Mouse (Mus musculus) lung, embryonic 15.5 days (tissue): ENCODE measurements at regions not wholly inside any gene's neighbourhood (a gene's known extent, or its start where the extent isn't known, plus 50 kb on each side); places are given as distances from the start of the nearest gene placed in this dataset.

Experiments
- ATAC-seq: fragments of 200-750 bp; cut with Nextera tagmentation; 2 replicates; pipeline ENCODE4 v1.8.0; 2017; ENCODE audit warnings: moderate number of reproducible peaks, borderline replicate concordance; ENCODE audit not compliant: low FRiP score, low TSS enrichment; ENCODE audit errors: extremely low read depth
- H3K27ac ChIP-seq: fragments of 300-500 bp; sonication (generic); 2 replicates; pipeline ENCODE4 v1.5.1; 2015; ENCODE audit warnings: moderate library complexity, mild to moderate bottlenecking, inconsistent platforms
- H3K27me3 ChIP-seq: fragments of 300-500 bp; sonication (generic); 2 replicates; pipeline ENCODE4 v1.6.1; 2015; ENCODE audit warnings: inconsistent platforms
- H3K36me3 ChIP-seq: fragments of 300-500 bp; sonication (generic); 2 replicates; pipeline ENCODE4 v1.6.1; 2015; ENCODE audit warnings: inconsistent platforms
- H3K4me1 ChIP-seq: fragments of 300-500 bp; sonication (generic); 2 replicates; pipeline ENCODE4 v1.6.1; 2015; ENCODE audit warnings: inconsistent platforms
- H3K4me2 ChIP-seq: fragments of 300-500 bp; sonication (generic); 2 replicates; pipeline ENCODE4 v1.6.1; 2015; ENCODE audit warnings: inconsistent platforms, mild to moderate bottlenecking, moderate library complexity
- H3K4me3 ChIP-seq: fragments of 300-500 bp; sonication (generic); 2 replicates; pipeline ENCODE4 v1.5.1; 2015; ENCODE audit warnings: mild to moderate bottlenecking, inconsistent platforms
- H3K9ac ChIP-seq: fragments of 300-500 bp; sonication (generic); 2 replicates; pipeline ENCODE4 v1.6.1; 2015; ENCODE audit warnings: inconsistent platforms
- H3K9me3 ChIP-seq: fragments of 300-500 bp; sonication (generic); 2 replicates; pipeline ENCODE4 v1.6.1; 2016; ENCODE audit warnings: inconsistent platforms
- WGBS: fragments of 180-500 bp; shearing (Covaris S2); methylation state at CpG from one replicate; pipeline ENCODE4 v1.1.7; 2015; 5-methylcytosine and 5-hydroxymethylcytosine counted together

DNA sequence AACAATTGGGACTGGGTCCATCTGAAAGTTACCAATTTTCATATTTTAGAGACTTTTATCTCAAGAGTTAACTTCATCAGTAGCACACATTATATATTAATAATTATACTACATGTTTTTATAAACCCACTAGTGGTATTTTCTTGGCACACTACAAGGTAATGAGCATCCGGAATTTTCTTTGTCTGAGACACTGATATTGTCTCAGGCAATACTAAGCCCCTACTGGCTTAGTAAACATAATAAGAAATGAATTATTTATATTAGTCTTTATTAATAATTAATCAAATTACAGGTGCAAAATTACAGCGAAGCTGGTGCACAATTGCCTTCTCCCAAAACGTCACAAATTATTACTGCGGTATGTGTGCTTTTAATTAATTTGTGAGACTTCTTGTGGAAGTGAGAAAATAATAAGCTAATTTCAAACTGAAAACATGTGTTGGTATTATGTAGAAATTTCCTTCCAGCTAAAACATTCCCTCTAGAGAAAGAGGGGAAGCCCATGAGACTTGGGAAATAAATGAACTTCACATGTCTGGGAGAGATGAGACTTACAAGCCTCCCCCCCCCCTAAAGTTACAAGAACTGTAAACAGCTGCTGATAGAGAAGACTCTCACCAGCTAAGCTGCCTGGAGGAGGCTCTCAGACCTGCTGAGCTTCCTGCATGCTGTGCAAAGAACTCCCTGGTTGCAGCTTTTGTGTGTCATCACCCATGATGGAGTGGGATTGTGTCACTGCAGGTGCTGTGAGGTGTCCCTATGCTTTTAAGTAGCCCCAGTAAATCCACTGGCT is 583.9 kb downstream of the Ipo11 start:
- 77% methylated on average over 4 of the region's 4 CpGs for WGBS
- no peak overlapping the region for H3K4me2 ChIP-seq
- no peak overlapping the region for H3K4me3 ChIP-seq
- H3K4me1 ChIP-seq: no peaks in the 10 kb centered on the region
- no peaks in the 10 kb centered on the region for H3K9me3 ChIP-seq
- ATAC-seq: no peak
- H3K9ac ChIP-seq: no peak overlapping the region
- no peak overlapping the region for H3K27ac ChIP-seq
- H3K27me3 ChIP-seq: no peaks in the 10 kb centered on the region
- no peaks in the 10 kb centered on the region for H3K36me3 ChIP-seq

DNA sequence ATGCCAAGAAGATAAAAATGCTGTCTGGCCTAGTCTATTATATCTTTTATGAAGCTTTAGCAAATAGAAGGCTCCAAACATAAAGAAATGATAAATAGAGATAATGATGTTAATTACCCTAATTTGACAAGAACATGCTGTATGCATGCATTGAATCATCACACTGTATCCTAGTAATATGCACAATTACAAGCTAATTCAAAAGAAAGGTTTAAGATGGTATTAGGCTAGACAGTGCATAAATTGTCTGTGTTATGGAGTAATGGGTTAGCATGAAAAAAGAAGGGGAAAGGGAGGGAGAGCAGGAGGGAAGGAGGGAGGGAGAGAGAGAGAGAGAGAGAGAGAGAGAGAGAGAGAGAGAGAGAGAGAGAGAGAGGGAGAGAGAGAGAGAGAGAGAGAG is 604.7 kb downstream of the Ipo11 start:
- no peaks in the 10 kb centered on the region for H3K36me3 ChIP-seq
- H3K27me3 ChIP-seq: no peaks in the 10 kb centered on the region
- no peak overlapping the region for H3K9ac ChIP-seq
- H3K9me3 ChIP-seq: no peaks in the 10 kb centered on the region
- H3K4me3 ChIP-seq: no peak overlapping the region
- H3K4me2 ChIP-seq: no peak overlapping the region
- H3K27ac ChIP-seq: no peak overlapping the region
- ATAC-seq: no peak
- no peaks in the 10 kb centered on the region for H3K4me1 ChIP-seq

DNA sequence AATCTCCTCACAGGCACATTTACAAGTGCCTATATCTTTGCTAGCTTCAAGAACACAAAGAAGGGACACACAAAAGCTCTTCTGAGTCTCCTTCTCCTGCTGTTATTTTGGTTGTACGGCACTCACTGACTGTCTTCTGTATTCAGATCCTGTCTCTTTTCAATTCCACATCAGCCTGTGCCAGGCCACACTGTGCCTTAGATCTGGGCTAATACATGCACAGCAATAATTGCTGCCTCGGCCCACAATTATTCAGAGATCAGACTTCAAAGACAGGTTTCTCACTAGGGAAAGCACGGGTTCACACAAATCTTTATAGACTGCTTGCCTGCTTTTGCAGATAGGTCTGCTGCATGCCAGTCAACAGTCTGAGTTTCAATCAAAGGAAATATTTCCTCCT is 617.8 kb downstream of the Ipo11 start:
- Histone ChIP-seq H3K4me1 (no peaks in the 10 kb centered on the region), H3K27ac (no peak overlapping the region), H3K27me3 (no peaks in the 10 kb centered on the region), H3K4me2 (no peak overlapping the region), H3K4me3 (no peak overlapping the region), H3K9me3 (no peaks in the 10 kb centered on the region), H3K36me3 (no peaks in the 10 kb centered on the region), H3K9ac (no peak overlapping the region)
- ATAC-seq: no peak
- 72% methylated on average over 3 of the region's 3 CpGs for WGBS

DNA sequence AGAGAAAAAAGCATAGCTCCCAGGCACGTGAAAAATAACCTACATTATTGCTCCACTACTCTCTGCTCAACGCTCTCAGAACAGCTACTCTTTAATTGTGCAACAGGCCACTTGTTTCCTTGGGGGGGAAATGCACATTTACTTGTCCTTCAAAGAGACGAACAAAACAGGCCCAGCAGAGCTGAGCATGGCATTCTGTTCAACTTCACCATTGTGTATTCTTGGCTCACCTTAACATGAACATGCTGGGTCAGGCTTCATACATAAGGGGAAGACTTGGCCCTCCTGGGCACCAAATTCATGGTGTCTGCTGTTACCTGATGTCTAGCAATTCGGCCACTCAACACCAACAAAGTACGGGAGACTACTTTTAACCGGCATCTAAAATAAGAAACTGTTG is 618.3 kb downstream of the Ipo11 start:
- Histone ChIP-seq H3K9me3 (no peaks in the 10 kb centered on the region), H3K4me1 (no peaks in the 10 kb centered on the region), H3K27ac (no peak overlapping the region), H3K36me3 (no peaks in the 10 kb centered on the region), H3K27me3 (no peaks in the 10 kb centered on the region), H3K4me2 (no peak overlapping the region), H3K9ac (no peak overlapping the region), H3K4me3 (no peak overlapping the region)
- 80% methylated on average over 6 of the region's 6 CpGs for WGBS
- no peak for ATAC-seq

DNA sequence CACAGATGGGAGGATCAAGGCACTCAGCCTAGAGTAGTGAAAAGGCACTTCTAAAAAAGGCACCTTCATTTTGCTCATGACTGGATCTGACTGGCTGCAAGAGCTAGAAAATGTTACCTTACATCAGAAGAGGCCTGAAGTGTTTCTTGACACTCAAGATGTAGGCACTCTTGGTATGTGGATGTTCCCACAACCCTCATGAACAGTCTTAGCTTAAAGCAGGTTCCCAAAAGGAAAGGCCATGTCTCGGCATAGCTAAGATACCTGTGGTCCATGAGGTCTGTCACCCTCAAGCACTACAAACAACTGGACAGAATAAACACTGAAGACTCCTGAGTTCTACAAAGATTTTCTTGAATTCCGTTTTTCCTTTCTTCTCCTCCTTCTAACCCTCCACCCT is 619.5 kb downstream of the Ipo11 start:
- Histone ChIP-seq H3K9me3 (no peaks in the 10 kb centered on the region), H3K36me3 (no peaks in the 10 kb centered on the region)
- 80% methylated on average over 2 of the region's 2 CpGs for WGBS

DNA sequence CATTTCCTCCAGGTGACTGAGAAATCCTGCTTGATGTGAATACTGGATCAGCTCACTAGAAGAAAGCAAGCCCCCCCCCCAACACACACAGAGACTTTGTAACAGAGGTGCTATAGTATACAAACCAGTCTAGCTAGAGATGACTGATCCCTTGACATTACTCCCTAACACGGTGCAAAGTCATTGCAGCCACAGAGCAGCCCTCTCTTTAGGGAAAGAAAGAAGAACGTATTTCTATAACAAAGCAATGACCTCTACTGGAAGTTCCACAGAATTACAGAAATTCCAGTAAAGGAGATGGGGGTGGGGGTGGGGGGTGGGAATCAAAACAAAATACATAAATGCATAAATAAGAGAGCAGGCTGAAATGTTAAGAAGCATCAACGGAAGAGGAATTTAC is 655.6 kb downstream of the Ipo11 start:
- Histone ChIP-seq H3K36me3 (no peaks in the 10 kb centered on the region), H3K4me3 (no peak overlapping the region), H3K4me1 (no peaks in the 10 kb centered on the region), H3K27ac (no peak overlapping the region), H3K9ac (no peak overlapping the region), H3K4me2 (no peak overlapping the region), H3K27me3 (no peaks in the 10 kb centered on the region), H3K9me3 (no peaks in the 10 kb centered on the region)
- no peak for ATAC-seq
- 26% methylated on average over 3 of the region's 3 CpGs for WGBS

More for the DNA sequence above, 619.5 kb downstream of the Ipo11 start:
- Histone ChIP-seq H3K27me3 (no peaks in the 10 kb centered on the region), H3K4me2 (no peak overlapping the region), H3K4me1 (no peaks in the 10 kb centered on the region), H3K27ac (no peak overlapping the region), H3K4me3 (no peak overlapping the region), H3K9ac (no peak overlapping the region)
- ATAC-seq: no peak

DNA sequence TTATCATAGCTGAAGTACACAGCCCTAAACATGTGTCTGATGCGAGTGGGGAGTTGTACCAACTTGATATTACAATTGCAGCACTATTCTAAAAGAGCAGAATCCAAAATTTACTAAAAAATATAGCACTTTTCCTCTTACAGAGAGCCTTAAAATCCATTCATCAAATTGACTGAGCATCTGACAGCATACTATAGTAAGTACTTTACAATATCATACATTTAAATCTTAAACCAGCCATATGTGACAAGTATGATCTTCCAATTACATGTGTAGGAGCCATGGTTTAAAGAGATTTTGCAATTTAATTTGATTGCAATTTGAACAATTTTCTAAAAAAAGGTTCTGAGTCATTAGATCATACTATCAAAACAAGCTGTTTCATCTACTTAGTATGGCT is 676.9 kb downstream of the Ipo11 start:
- Histone ChIP-seq H3K4me2 (no peak overlapping the region), H3K9me3 (no peaks in the 10 kb centered on the region), H3K4me3 (no peak overlapping the region), H3K4me1 (no peaks in the 10 kb centered on the region), H3K36me3 (no peaks in the 10 kb centered on the region), H3K27me3 (no peaks in the 10 kb centered on the region), H3K27ac (no peak overlapping the region), H3K9ac (no peak overlapping the region)
- no peak for ATAC-seq
- WGBS: 55% methylated on average over 1 of the region's 1 CpGs
